Mouse (Mus musculus): ENCODE measurements around the gene Mtif2. TPM values are rescaled to one million over a fixed set of nuclear protein-coding genes. Genes with fewer than 3 reads are reported as not detected.

Mtif2 gene
- polyA plus RNA-seq, 1 experiment from 2014 or later, result 60.0 TPM

DNA sequence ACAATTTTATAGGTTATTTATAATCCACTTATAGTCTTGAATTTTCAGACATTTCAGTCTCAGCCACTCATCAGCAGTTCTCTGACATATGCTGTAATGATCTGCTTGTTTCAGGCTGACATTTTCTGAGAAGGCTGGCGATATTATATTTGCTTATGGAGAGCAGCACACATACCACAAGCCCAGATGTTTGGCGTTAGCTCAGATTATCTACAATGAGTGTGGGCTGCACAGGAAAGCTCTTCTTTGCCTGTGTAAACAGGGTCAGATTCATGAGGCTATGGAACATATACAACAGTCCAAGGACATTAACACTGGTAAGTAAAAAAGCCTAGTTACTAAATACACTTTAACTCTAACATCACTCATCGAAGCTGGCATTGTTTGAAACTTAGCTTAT lies 45.3 kb downstream of the Mtif2 start:
- H3K27ac ChIP-seq (replicated peaks), result no peak overlapping the region
- H3K4me1 ChIP-seq, result no peaks in the 10 kb centered on the region
- H3K9me3 ChIP-seq, result no peaks in the 10 kb centered on the region
- no peak overlapping the region for H3K4me3 ChIP-seq
- no peak overlapping the region for H3K9ac ChIP-seq (replicated peaks)
- no peak overlapping the region for H3K4me2 ChIP-seq (replicated peaks)
- 86% methylated on average over 3 of the region's 3 CpGs for WGBS
- ATAC-seq (replicated peaks), result no peak
- H3K27me3 ChIP-seq, result no peaks in the 10 kb centered on the region
- H3K36me3 ChIP-seq, result no peaks in the 10 kb centered on the region

DNA sequence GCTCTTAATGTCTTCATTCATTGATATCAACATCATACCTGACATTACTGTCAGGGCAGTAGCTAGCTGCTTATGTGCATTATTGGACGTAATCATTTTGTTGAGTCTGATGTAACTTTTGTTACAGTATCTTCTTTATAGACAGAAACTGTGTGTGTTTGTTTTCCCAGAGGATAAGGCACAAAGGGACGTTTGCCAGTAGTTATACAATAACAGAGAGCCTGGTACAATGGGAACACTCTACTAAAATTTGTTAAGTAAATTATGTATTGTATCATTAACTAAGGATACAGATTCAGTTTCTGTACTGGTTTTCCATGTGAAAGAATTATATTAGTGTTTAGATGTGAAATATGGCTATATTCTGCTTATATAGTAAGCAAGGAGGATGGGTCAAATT lies 46.4 kb downstream of the Mtif2 start:
- no peaks in the 10 kb centered on the region for H3K36me3 ChIP-seq
- ATAC-seq (replicated peaks), result no peak
- no peaks in the 10 kb centered on the region for H3K27me3 ChIP-seq
- WGBS, result 72% methylated on average over 2 of the region's 2 CpGs
- H3K4me1 ChIP-seq, result no peaks in the 10 kb centered on the region
- H3K9me3 ChIP-seq, result no peaks in the 10 kb centered on the region
- H3K9ac ChIP-seq (replicated peaks), result no peak overlapping the region
- no peak overlapping the region for H3K27ac ChIP-seq (replicated peaks)
- no peak overlapping the region for H3K4me3 ChIP-seq
- H3K4me2 ChIP-seq (replicated peaks), result no peak overlapping the region

DNA sequence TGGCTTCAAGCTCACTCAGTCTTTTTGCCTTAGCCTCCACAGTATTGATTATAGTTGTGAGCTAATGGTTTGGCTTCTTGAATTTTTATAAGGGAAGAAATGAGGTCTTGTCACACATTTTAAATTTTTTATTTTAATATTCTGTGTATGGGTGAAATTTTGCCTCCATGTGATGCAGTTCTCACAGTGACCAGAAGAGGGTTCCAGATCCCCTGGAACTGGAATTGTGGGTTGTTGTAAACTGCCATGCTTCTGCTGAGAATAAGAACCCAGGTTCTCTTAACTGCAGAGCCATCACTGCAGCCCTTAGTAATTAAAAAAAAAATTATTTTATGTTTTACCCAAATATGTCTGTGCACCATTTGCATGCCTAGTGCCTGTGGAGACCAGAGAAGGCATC lies 53.4 kb downstream of the Mtif2 start:
- Histone ChIP-seq H3K4me2 (replicated peaks) (no peak overlapping the region), H3K4me1 (no peaks in the 10 kb centered on the region), H3K9me3 (no peaks in the 10 kb centered on the region), H3K27ac (replicated peaks) (no peak overlapping the region), H3K4me3 (no peak overlapping the region), H3K27me3 (no peaks in the 10 kb centered on the region), H3K9ac (replicated peaks) (no peak overlapping the region), H3K36me3 (no peaks in the 10 kb centered on the region)
- ATAC-seq (replicated peaks), result no peak

Other genes starting within 250 kb of the Mtif2 start
- gene Ccdc88a, start 152.8 kb upstream of the Mtif2 start, polyA plus RNA-seq (2015; fragmentation: Nextera tagmentation; extraction: Ambion mirVana), result 101 and 105 TPM in 2 replicates
- 8.7 and 9.5 TPM in 2 replicates for gene Prorsd1, start 11.4 kb upstream of the Mtif2 start, polyA plus RNA-seq (2015; fragmentation: Nextera tagmentation; extraction: Ambion mirVana)
- 0.08 TPM in 1 of 2 replicates, not detected in the other for gene Clhc1, start 21.5 kb downstream of the Mtif2 start, polyA plus RNA-seq (2015; fragmentation: Nextera tagmentation; extraction: Ambion mirVana)
- gene Rps27a, start 21.7 kb downstream of the Mtif2 start, polyA plus RNA-seq (2015; fragmentation: Nextera tagmentation; extraction: Ambion mirVana), result 649 and 656 TPM in 2 replicates
- gene Rtn4, start 166.5 kb downstream of the Mtif2 start, polyA plus RNA-seq (2015; fragmentation: Nextera tagmentation; extraction: Ambion mirVana), result 131 and 140 TPM in 2 replicates

All from forebrain, embryonic 15.5 days (tissue).